Mouse (Mus musculus) cerebellum, adult 18-20 months (tissue): Measurements from ENCODE around the gene Marcksl1.
A peak's percentile ranks its signal among the peaks of the same experiment; 100 is the strongest.
"Not testable (repeated sequence)": the region's sequence is repeated elsewhere in the genome, so short reads cannot be mapped to it uniquely, and the experiment has no call there.

Experiments used
- DNase-seq, 2 experiments: peaks; one replicate each; pipeline ENCODE4 v3.0.0; 2021

Marcksl1 gene

DNA sequence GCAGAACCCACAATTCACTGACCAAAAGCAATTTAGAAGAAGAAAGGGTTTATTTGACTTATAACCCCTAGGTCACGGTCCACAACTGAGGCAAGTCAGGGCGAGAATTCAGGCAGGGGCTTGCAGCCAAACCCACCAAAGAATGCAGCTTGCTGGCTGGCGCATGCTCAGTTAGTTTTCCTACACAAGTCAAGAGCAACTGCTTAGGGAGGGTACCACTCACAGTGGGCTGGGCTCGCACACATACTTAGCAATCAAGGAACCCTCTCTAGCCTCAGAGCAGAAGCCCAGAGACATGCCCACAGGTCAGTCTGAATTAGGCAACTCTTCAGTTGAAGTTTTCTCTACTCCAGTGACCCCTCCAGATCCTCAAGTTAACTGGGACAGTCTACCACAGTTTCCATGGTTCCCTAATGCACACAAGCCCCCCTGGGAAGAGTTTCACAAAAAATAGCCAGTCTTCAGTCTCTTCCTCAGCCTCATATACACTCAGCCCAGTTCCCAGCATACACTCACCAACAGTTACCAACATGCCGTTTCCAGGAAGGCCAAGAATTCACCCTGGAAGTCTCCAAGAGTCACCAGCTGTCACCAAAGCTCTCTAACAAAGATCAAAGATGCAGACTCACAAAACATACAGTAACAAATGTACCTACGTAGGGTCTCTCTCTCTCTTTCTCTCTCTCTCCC, 2.5 kb upstream of the Marcksl1 start:
- DNase-seq: no peak

DNA sequence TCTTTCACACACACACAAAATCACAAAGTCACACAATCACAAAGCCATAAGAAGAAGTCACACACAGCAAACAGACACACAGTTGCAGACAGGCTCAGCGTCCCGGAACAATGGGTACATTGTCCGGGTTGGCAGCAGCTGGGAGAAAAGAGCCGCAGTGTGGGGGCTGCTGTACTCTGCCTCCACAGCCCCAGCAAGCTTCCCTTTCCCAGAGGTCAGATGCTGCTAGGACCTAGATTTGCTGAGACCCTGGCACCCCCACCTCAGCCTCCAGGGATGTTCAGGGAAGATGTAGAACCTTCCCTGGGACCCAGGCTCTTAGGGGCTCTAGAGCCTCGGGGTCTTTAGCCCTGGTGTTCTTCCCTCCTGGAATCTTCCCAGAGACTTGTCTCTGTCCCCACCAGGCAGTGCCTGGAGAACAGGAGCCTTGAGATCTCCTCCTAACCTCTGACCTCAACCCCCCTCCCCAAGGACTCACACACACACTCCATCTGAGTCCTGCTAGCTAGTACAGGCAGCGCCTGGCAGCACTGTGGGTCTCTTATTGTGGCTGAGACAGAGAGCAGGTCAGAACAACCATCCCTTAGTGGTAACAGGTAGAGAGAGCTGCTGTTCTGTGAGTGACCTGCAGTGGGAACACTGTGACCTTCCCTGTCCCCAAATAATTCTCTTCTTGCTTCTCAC, 1.8 kb upstream of the Marcksl1 start:
- DNase-seq: no peak

DNA sequence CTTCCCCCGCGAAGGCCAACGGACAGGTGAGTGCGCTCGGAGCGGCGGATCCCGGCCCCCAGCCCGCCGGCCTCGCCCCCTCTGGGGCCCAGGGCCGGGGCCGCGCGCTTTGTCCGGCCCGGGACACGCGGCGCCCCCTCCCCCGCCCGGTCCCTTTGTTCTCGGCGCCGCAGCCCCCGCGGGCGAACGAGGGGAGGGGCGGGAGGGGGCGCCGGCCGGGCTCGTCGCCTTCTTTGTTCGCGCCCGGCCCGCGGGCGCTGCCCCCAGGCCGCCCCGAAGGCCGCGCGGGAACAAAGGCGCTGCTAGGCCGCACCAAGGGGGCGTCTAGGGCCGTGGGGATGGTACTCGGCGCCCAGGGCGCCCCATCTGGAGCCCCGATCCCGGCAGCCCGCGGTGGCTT, 510 bp downstream of the Marcksl1 start:
- DNase-seq: no peak

DNA sequence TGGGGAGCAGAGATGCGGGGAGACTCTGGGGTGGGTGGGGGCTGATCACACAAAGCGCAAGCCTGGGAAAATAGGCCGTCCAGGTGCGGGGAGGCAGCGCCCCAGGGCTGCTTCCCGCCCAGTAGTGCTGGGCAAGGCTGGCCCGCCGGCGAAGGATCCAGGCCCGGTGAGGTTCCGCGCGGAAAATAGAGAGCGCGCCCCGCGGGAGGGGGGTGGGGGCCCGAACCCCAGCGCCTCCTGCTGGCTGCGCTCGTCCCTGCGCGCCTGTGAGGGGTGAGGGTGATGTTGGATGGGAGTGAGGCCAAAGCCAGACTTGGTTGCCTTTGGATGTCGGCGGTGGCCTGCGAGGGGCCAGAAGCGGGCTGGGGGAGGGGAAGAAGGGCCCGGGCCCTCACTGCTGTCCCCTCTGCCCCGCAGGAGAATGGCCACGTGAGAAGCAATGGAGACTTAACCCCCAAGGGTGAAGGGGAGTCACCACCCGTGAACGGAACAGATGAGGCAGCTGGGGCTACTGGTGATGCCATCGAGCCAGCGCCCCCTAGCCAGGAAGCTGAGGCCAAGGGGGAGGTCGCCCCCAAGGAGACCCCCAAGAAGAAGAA, 1.0 kb downstream of the Marcksl1 start:
- DNase-seq: peak in 1 of 2 experiments; percentile 18

DNA sequence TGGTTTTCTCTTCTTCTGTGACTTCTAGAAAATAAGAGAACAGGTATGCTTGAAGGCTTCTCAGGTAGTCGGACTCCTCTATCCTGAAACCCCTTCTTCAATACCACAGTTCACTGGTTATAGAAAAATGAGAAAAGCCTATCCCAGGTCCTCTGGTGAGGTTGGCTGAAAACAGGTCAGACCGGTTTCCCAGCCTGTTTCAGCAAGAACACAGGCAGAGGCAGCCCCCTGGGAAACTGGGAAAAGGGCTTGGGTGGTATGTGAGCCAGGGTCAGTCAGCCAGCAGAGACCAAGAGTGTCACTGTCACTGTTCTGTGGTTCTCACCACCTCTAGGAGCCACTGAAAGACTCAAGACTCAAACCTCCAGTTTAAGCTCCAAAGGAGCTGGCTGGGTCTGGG, 3.5 kb downstream of the Marcksl1 start:
- no peak for DNase-seq

DNA sequence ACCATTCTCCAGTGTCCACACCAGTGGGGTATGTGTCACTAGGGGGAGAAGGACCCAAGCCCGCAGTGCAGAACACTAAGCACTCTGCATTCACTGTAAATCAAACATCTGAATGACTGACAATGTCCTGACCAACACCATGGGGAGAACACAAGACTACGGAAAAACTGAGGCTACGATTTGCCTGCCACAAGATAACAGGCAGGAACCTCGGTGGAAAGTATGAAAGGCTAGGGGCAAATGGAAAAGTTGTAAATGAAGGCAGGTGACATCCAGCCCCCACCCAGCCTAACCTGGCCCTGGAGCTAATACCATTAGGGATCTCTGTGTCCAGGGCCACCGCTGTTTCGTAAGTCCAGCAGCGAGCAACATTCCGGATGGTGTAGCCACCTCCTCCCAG, 5.1 kb downstream of the Marcksl1 start:
- no peak for DNase-seq

DNA sequence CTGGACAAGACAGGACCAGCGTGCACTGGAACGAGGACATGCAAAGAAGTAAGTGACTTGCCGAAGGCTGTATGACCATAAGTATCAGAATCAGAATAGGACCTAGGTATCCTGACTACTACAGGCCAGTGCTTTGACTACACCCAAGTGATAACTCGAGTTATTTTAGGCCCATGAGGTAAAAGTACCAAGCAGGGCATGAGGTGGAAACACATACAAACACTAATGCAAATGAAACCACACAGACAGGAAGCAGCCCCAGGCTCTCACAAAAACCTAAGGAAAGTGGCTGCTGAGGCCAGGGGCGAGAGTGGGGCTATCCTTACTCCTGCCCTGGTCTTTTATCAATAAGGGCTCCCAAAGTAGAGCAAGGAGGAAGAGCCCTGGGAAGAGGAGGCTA, 12.0 kb downstream of the Marcksl1 start:
- DNase-seq: no peak

DNA sequence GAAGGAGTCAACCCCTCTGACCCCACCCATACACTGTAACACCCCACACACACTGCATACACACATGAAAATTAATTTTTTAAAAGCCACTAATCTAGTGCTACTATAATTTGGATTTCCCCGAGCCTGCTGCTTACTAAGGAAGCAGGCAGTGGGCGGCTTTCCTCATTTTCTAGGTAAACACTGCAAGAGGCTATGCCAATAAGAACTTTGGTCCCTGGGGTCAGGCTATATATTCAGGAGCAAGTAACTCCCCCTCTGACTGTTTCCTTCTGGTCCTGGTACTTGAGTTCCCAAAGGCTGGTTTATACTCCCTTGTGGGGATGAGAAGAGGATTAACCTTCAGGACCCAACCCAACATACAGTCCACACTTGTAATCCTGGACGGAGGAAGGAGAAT, 12.5 kb downstream of the Marcksl1 start:
- no peak for DNase-seq

DNA sequence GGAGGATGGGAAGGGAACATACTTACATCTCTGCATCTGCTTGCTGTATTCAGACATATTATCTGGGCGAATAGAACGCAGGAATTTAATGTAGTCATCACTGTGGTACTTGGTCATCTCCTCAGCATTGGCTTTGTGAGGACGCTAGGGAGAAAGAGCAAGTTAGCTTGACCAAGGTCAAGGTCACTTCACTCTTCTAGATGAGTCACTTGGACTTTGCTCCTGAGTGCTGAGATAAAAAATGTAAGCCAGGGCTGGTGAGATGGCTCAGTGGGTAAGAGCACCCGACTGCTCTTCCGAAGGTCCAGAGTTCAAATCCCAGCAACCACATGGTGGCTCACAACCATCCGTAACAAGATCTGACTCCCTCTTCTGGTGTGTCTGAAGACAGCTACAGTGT, 15.5 kb downstream of the Marcksl1 start:
- DNase-seq: not testable (repeated sequence)

DNA sequence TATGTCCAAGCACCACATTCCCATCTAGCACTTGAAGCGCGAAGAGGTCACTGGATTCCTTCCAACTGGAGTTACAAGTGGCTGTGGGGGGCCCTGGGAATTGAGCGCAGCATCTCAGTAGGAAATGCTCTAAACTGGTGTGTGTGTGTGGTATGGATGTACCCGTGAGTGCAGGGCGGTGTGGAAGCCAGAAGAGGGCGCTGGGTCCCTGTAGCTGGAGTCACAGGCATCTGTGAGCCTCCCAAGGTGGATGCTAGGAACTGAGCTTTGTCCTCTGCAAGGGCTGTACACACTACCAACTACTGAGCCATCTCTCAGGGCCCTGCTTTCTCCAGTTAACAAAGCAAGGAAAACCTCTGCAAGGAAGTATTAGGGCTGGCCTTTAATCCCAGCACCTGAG, 26.6 kb downstream of the Marcksl1 start:
- DNase-seq: peak; percentile 12 to 21

DNA sequence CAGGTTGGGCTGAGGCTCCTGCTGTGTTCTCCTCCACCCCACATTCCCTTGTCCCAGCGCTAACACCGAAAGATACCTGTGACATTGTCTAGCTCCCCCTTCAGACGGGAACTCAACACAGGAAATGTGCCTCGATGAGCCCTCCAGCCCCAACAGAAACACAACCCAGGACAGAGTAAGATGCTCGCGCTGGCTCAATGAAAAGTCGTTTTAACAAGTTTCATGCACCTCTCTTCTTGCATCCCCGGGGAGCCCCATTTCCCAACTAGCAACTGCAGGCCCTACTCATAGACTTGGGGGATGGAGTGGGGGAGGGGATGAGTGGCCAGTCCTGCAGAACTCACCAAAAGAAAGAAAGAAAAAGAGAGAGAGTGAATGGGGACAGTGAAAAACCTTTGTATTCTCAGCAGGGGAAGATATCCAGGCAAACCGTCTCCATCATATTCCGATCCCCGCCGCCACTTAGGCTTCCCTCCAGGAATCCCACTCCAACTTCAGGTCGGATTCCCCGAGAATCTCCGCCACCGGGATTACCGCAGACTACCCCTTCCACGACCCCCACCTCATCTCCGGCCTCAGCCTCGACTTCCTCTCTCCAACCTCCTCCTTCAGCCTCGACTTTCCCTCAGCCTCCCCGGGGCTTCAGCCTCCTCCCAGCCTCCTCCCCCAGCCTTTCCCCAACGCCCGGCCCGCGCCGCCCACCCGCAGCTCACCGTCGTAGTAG, 28.6 kb downstream of the Marcksl1 start:
- peak; percentile 28 to 32 for DNase-seq

DNA sequence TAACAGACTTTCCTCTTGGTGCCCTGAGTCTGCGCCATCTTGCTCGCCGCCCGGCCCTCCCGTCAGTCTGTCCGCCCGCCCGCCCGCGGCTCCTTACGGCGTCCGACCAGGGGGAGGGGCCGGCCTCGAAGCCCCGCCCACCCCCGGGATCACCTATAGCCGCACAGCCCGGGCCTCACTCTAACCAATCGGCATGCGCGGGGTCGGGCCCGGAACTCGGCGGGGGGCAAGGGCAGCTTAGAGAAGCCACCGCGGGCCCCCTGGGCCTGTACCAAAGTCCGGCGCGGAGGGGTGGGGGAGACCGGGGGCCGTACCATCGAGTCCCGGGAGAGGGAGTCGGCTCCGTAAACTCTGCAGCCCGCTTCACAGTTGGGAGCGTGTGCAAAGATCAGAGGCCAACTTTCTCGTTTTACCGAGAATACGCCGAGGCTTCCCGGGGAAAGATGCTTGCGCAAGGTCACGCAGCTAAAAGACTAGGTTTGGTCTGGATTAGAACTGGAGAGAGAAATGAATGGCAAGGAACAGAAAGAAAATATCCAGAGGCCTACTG, 29.3 kb downstream of the Marcksl1 start, which contains the start of gene Hdac1:
Gene Hdac1 (minus strand): TSS at position 122 of the 550 bp plus-strand sequence.
- DNase-seq: peak; percentile 97 to 98

DNA sequence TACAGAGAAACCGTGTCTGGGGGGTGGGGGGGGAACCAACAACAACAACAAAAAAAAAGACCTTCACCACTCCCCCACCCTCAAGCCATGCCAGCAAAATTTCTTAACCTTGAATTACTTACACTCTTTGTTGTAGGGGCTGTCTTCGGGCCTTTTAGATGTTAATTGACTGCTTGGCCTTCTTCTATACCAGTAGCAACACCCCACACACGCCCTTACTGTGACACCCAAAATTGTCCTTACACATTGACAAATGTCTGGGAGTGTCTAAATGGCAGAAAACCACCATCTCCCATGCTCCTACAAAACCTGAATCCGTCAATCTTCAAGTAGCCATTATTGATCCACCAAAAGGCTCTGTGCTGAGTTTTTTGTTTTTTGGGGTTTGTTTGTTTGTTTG, 30.7 kb downstream of the Marcksl1 start:
- no peak for DNase-seq

DNA sequence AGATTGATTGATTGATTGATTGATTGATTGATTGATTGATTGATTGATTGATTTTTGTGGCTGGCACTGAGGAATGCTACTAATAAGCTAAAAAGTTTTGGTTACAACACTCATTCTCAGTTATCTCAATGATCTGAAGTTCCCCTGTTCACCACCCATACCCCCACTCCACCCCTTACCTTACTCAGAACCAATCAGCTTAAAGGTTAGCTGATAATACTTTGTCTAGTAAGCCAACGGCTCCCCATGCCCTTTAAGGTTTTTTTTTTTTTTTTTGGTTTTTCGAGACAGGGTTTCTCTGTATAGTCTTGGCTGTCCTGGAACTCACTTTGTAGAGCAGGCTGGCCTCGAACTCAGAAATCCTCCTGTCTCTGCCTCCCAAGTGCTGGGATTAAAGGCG, 34.2 kb downstream of the Marcksl1 start:
- not testable (repeated sequence) for DNase-seq

DNA sequence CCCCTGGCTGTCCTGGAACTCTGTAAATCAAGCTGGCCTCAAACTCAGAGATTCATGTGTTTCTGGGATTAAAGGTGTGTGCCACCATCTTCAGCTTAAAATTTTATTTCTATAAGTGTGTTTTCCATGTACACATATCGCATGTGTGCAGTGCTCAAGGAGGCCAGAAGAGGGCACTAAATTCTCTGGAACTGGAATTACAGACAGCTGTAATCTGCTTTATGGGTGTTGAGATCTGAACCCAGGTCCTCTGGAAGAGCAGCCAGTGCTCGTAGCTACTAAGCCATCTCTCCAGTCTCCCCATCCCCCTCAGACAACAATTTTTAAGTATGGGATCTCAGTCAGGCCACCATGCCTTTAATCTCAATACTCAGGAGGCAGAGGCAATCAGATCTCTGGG, 35.9 kb downstream of the Marcksl1 start:
- no peak for DNase-seq

DNA sequence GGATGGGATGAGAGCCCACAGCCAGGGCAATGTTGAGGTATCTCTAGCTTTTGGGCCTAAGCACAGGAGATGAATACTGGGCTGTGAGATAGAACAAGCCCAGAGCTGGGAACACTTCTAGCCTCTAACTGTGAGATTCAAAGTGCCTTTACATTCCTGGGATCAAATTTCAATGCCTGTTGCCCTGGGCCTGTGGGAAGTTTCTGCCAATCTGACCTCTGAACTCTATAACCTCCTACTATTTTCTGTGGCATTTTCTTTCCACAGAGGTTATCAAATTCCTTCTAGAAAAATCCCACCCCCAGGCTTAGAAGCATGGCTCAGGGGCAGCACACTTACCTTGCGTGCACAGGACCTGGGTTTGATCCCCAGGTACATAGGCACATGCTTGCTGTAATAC, 36.9 kb downstream of the Marcksl1 start:
- no peak for DNase-seq

DNA sequence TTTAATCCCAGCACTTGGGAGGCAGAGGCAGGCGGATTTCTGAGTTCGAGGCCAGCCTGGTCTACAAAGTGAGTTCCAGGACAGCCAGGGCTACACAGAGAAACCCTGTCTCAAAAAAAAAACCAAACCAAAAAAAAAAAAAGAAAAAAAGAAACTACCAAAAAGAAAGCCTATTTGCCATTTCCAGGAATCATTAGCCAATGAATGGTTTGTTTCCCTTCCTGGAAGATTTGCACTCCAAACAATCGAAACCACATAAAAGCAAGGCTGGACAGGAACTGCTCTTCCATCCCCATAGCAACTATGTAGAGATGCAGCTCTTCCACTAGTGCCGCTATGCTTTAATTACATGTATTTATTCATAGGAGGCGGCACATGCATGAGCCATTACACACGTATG, 41.1 kb downstream of the Marcksl1 start:
- DNase-seq: not testable (repeated sequence)

DNA sequence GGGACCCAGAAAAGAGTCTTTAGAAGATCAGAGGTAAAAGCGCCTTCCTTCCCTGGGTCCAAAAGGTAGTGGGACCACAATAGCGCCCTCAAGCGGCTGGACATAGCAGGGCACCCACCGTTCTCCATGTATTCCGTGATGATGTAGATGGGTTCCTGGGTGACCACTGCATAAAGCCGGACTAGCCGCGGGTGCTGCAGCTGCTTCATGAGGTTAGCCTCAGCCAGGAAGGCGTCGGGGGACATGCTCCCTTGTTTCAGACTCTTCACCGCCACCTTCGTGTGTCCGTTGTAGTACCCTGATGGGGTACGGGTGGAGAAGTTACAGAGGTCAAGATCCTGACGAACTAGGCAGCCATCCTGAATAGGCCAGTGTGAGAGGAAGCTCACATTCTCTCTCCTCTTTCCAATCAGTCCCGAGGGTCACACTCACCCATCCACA, 42.1 kb downstream of the Marcksl1 start:
- peak; percentile 62 to 70 for DNase-seq

DNA sequence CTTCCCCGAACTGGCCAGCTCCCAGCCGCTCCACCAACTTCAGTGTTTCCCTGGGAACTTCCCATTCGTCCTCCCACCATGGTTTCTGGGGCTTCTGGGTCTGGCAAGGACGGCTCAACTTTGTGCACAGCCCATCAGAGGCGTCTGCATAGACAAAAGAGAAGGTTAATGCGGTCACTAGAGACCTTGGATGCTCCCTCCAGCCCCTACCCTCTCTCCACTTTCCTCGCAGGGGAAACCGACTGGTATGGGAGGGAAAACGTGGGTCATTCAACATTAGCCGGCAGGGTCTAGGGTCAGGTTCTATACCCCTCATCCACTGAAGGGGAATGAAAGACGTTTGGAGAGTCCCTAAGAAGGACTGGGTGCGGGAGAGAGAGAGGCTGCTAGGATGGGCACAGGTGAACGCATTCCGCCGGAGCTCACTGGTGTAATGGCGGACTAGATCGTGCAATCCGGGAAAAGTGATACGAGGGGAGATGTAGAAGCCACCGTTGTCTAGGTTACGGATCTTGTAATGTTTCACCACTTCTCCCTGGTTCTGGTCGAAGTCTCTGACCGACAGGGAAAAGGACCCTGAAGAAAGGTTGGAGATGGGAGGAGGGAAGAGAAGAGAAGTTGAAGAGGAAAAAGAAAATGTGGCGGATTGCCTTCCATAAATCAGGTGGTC, 42.6 kb downstream of the Marcksl1 start:
- DNase-seq: no peak

DNA sequence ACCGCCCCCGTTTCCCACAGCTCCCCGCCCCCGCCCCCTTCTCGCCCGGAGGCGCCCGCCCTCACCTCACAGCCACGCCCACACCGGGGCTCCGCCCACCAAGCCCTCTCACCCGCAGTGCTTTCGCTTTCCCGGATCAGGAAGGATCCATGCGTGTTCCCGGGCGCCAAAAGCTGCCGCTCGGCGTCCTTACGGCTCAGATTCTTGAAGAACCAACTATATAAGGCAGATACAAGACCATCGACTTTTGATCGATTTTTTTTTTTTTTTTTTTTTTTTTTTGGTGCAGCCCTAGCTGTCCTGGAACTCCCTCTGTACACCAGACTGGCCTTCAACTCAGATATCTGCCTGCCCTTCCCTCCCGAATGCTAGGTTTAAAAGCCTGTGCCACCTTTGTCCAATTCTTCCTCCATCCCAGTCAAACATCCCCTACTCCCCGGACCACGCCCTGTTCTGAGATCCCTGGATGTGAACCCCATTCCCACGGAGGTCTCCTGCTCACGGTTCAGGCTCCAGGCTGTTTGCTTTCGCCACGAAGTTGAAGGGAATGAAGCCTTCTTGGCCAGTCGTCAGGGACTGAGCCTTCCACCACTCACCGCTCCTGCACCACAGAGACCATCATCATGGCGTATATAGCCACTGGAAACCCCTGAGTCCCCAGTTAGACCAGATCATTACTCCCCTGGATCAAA, 43.3 kb downstream of the Marcksl1 start:
- peak; percentile 81 to 87 for DNase-seq

DNA sequence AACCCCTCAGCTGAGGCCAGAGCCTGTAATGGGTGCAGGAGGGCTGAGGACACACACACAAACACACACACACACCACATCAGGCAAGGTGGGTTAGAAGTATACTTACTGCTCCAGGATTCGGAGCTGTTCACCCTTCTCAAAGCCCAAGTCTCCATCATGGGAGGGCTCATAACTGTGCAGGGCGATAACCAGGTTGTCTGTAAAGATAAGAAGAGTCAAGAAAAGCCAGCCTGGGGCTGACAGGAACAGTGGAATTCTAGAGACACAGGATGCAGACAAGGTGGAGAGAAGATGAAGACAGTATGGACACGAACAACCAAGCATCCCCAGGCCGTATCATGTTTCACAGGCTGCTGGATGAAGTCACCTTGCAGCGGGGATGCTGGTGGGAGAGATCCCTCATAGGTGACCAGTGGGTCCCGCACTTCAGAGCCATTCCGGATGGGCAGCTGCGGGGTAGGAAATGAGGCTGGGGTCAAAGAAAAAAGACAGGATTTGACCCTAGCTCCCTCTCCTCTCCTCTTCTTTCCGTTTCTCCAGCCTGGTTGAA, 44.0 kb downstream of the Marcksl1 start:
- no peak for DNase-seq
